Mouse (Mus musculus) C2C12 (cell line): ENCODE results near the gene AU041133.

Experiments
- CEBPB ChIP-seq: IDR thresholded peaks from one replicate; pipeline ENCODE4 v1.6.1; 2011; ENCODE audit warnings: low read depth, mild to moderate bottlenecking, control low read depth, moderate library complexity
- CTCF ChIP-seq: IDR thresholded peaks from one replicate; pipeline ENCODE4 v1.5.1; 2011; ENCODE audit not compliant: control insufficient read depth, insufficient read depth, insufficient read length
- MAX ChIP-seq: IDR thresholded peaks from one replicate; pipeline ENCODE4 v1.6.1; 2011; ENCODE audit warnings: mild to moderate bottlenecking, control low read depth
- MYOD1 ChIP-seq: IDR thresholded peaks from one replicate; pipeline ENCODE4 v1.6.1; 2011; ENCODE audit warnings: low read depth; ENCODE audit not compliant: control insufficient read depth, insufficient read length
- MYOG ChIP-seq: IDR thresholded peaks from one replicate; pipeline ENCODE4 v1.6.1; 2011; ENCODE audit not compliant: control insufficient read depth, insufficient read length; ENCODE audit errors: extremely low read depth
- USF1 ChIP-seq: IDR thresholded peaks from one replicate; pipeline ENCODE4 v1.6.1; 2011; ENCODE audit warnings: low read depth, mild to moderate bottlenecking, control low read depth, moderate library complexity

DNA sequence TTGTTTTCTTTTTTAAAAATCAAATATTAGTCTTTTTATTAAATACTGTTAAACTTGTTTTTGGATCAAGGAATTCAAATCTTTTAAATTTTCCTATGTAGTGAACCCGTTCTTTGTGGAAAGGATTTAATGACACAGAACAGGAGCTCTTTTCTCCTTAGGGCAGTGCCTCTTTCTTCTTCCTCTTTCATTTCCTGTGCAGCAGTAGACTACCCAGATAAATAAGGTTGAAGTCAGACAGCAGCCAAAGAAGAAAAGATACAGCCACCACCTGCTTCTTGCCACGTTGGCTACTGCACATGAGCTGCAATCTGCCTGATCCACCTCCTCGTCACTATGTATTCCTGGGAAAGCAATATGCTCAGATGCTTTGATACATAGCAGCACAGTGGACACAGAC lies 40.0 kb downstream of the AU041133 start:
- TF ChIP-seq CTCF: no peak
- no peak for TF ChIP-seq MYOD1
- TF ChIP-seq MAX: no peak
- no peak for TF ChIP-seq USF1
- TF ChIP-seq CEBPB: no peak
- TF ChIP-seq MYOG: no peak
